In the genomic region with DNA sequence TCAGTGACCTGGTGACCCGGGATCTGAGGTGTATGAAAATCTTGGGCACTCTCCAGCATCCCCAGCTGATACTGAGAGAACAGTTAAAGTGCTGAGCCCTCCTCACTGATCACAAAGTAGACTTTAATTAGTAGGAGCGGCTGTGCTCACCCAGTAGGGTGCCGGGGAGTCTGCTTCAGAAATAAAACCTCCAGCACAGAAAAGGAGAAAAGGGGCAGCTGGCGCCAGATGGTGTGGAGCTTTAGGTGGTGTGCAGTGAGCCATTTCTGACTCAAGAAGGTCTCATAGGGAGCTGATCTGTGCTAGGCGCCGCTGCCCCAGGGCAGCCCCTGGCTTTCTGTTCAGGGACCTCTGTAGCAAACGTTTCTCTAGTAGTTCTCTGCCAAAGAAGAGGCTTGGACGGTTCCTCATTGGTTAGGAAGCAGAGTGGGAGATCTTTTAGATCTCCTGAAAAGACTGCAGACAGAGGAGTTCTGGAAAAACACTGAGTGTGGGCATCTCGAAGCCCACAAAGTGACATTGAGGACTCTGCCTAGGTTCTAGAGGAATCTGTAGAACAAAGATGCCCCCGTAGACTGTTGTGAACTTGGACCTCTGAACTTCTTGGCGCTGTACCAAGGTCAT, we compare ENCODE assay signal across 11 mouse cellular contexts.
A peak's percentile ranks its signal among the peaks of the same experiment; 100 is the strongest.
DNase-seq lines count a peak whose midpoint lies in the region; ATAC-seq and TF ChIP-seq lines count a peak whose summit lies in the region.
"Had no signal": no experiment of that assay in that cellular context is flagged by ENCODE, and none has a peak within 500 bp of the region (broad histone marks: within the 10 kb centered on the region; RNA-seq: fewer than 3 reads in every experiment).

No protein-coding gene starts in this region.

- H3K27me3 ChIP-seq in hindbrain, postnatal 0 days (ENCODE audit: insufficient read depth, low read length), result no peaks in the 10 kb centered on the region
- H3K27me3 ChIP-seq: CH12.LX; limb, embryonic 15.5 days had no signal

- 33% methylated on average over 11 of the region's 11 CpGs for WGBS in hindbrain, postnatal 0 days

- H3K4me1 ChIP-seq in hindbrain, postnatal 0 days (ENCODE audit: insufficient read depth, low read length), result no peaks in the 10 kb centered on the region
- H3K4me1 ChIP-seq: limb, embryonic 15.5 days had no signal

- H3K9me3 ChIP-seq in hindbrain, postnatal 0 days (ENCODE audit: low read length), result no peaks in the 10 kb centered on the region
- H3K9me3 ChIP-seq: limb, embryonic 15.5 days had no signal

- H3K4me3 ChIP-seq in hindbrain, postnatal 0 days (ENCODE audit: low read length), result no peak overlapping the region
- H3K4me3 ChIP-seq: limb, embryonic 15.5 days had no signal

- peak; percentile 87 for DNase-seq in left cerebral cortex, postnatal 4 days
- DNase-seq in left cerebral cortex, adult 11 months (ENCODE audit: low spot score), result no peak
- DNase-seq in embryo, embryonic 9.5 days (ENCODE audit: extremely low spot score), result peak; percentile 4
- DNase-seq in hindbrain, postnatal 0 days (ENCODE audit: low spot score), result peak; percentile 82
- DNase-seq in right cerebral cortex, postnatal 10 days (ENCODE audit: low spot score in 2 of 2), result peak; percentile 24 to 34
- no peak for DNase-seq in spleen, postnatal 4 days (ENCODE audit: low spot score in 2 of 2)
- no peak for DNase-seq in c-Kit-positive CD71-positive TER-119-positive erythroid progenitor cells, embryonic 14.5 days (ENCODE audit: low spot score)
- no peak for DNase-seq in heart, postnatal 10 days

- H3K27ac ChIP-seq in hindbrain, postnatal 0 days, result no peak overlapping the region
- H3K27ac ChIP-seq: limb, embryonic 15.5 days had no signal

- intact Hi-C loops in left cerebral cortex, postnatal 4 days (cut with DNase I), result no loop called here
- intact Hi-C loops in heart, postnatal 10 days (cut with DNase I), result no loop called here

- no peaks in the 10 kb centered on the region for H3K36me3 ChIP-seq in hindbrain, postnatal 0 days (ENCODE audit: insufficient read depth, low read length)
- H3K36me3 ChIP-seq: limb, embryonic 15.5 days had no signal

- TF ChIP-seq CTCF in hindbrain, postnatal 0 days (IDR thresholded peaks at IDR 0.05; ENCODE audit: low read depth), result no peak

- H3K9ac ChIP-seq in hindbrain, postnatal 0 days (replicated peaks; ENCODE audit: low read length), result no peak overlapping the region
- H3K9ac ChIP-seq: limb, embryonic 15.5 days had no signal

- ATAC-seq in hindbrain, postnatal 0 days, result peak; percentile 92

- 0 out of 2 replicates have a peak overlapping the region, but pooled peaks have one; percentile 1 for H3K4me2 ChIP-seq in hindbrain, postnatal 0 days (ENCODE audit: low read depth, low read length)
- H3K4me2 ChIP-seq: heart, embryonic 11.5 days; limb, embryonic 15.5 days had no signal

Comparison
In these comparisons a context has a peak if more than half of its experiments do, and no peak if none do; other contexts are left out.
1. DNase-seq: peak in left cerebral cortex, postnatal 4 days (single experiment), embryo, embryonic 9.5 days (single experiment), hindbrain, postnatal 0 days (single experiment) and right cerebral cortex, postnatal 10 days (2 of 2); none in left cerebral cortex, adult 11 months (single experiment), spleen, postnatal 4 days (0 of 2), c-Kit-positive CD71-positive TER-119-positive erythroid progenitor cells, embryonic 14.5 days (single experiment) and heart, postnatal 10 days (0 of 2).